Mouse (Mus musculus) midbrain, postnatal 0 days (tissue): ENCODE data around the gene Pbxip1. TPM values are rescaled to one million over a fixed set of nuclear protein-coding genes. Genes with fewer than 3 reads are reported as not detected.

Source experiments
- ATAC-seq: fragments of 200-750 bp; cut with Nextera tagmentation; 2 replicates; pipeline ENCODE4 v1.8.0; 2017; ENCODE audit warnings: moderate number of reproducible peaks, mild to moderate bottlenecking, moderate TSS enrichment, moderate library complexity; ENCODE audit not compliant: low FRiP score
- DNase-seq: peaks from one replicate; pipeline ENCODE4 v3.0.0-alpha.2; 2015; ENCODE audit warnings: low spot score
- H3K27ac ChIP-seq: fragments of 300-500 bp; sonication (generic); 2 replicates; pipeline ENCODE4 v1.5.1; 2014; ENCODE audit warnings: low read depth, mild to moderate bottlenecking, low read length, mixed read lengths
- H3K27me3 ChIP-seq: fragments of 300-500 bp; sonication (generic); 2 replicates; pipeline ENCODE4 v1.6.1; 2014; ENCODE audit warnings: low read length, control low read depth, mixed read lengths; ENCODE audit not compliant: insufficient read depth
- H3K36me3 ChIP-seq: fragments of 300-500 bp; sonication (generic); 2 replicates; pipeline ENCODE4 v1.6.1; 2014; ENCODE audit warnings: low read length, control low read depth, mixed read lengths; ENCODE audit not compliant: insufficient read depth
- H3K4me1 ChIP-seq: fragments of 300-500 bp; sonication (generic); 2 replicates; pipeline ENCODE4 v1.6.1; 2014; ENCODE audit warnings: mild to moderate bottlenecking, control low read depth, antibody characterized with exemption, low read length, mixed read lengths; ENCODE audit not compliant: insufficient read depth
- H3K4me2 ChIP-seq: fragments of 300-500 bp; sonication (generic); 2 replicates; pipeline ENCODE4 v1.6.1; 2014; ENCODE audit warnings: low read depth, mild to moderate bottlenecking, low read length, mixed read lengths; ENCODE audit not compliant: poor library complexity, severe bottlenecking
- H3K4me3 ChIP-seq: fragments of 300-500 bp; sonication (generic); 2 replicates; pipeline ENCODE4 v1.5.1; 2014; ENCODE audit warnings: low read depth, mild to moderate bottlenecking, low read length, moderate library complexity
- H3K9ac ChIP-seq: fragments of 300-500 bp; sonication (generic); replicated peaks from 2 replicates; pipeline ENCODE4 v1.6.1; 2014; ENCODE audit warnings: mild to moderate bottlenecking, low read length, moderate library complexity, mixed read lengths; ENCODE audit not compliant: poor library complexity, severe bottlenecking
- H3K9me3 ChIP-seq: fragments of 300-500 bp; sonication (generic); 2 replicates; pipeline ENCODE4 v1.6.1; 2016; ENCODE audit warnings: low read length, control low read depth
- CTCF ChIP-seq: IDR thresholded peaks from 2 replicates; pipeline ENCODE4 v1.5.1; 2016; ENCODE audit warnings: antibody characterized with exemption, mild to moderate bottlenecking
- WGBS: fragments of 180-500 bp; shearing (Covaris S2); extraction: QIAGEN DNeasy Blood & Tissue Kit; methylation state at CpG from one replicate; pipeline ENCODE4 v1.1.7; 2014; 5-methylcytosine and 5-hydroxymethylcytosine counted together
- polyA plus RNA-seq: library from polyadenylated mRNA; unstranded; fragments of >200 nt; fragmentation: Nextera tagmentation; extraction: Ambion mirVana; gene quantifications from 2 replicates; pipeline ENCODE4 v1.2.1, GENCODE M21; 2015
- total RNA-seq: library from RNA; depleted of rRNA; stranded (reverse); fragments of >200 nt; gene quantifications from 2 replicates; pipeline ENCODE4 v1.2.3, GENCODE M21; 2014; rRNA removed

Gene Pbxip1
- total and polyA plus RNA-seq, 2 experiments from 2014 or later: 18.5 to 21.8 TPM

DNA sequence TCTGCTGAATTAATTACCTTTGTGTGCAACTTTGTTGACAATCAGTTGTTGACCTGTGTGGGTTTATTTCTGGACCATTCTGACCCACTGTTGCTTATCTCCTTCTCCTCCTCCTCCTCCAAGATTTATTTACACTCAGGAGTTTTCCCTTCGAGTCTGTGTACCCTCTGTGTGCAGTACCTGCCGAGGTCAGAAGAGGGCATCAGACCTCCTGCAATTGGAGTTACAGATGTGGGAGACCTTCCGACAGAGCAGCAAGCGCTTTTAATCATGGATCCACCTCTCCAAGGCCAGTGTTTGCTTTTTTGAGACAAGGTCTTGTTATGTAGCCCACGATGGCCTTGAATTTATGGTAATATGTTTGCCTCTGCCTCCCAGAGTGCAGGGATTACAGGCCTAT is 58.1 kb downstream of the Pbxip1 start:
- Histone ChIP-seq H3K36me3 (no peaks in the 10 kb centered on the region), H3K4me2 (no peak overlapping the region), H3K4me1 (no peaks in the 10 kb centered on the region), H3K9me3 (no peaks in the 10 kb centered on the region), H3K9ac (no peak overlapping the region), H3K27me3 (no peaks in the 10 kb centered on the region; the same call in 1 of the 2 replicates), H3K4me3 (no peak overlapping the region), H3K27ac (no peak overlapping the region)
- no peak for DNase-seq
- WGBS: 86% methylated on average over 5 of the region's 5 CpGs
- TF ChIP-seq CTCF: peak; percentile 53
- no peak for ATAC-seq

- no peaks in the 10 kb centered on the region for H3K36me3 ChIP-seq
- H3K4me2 ChIP-seq: no peak overlapping the region
- 69% methylated on average over 3 of the region's 3 CpGs for WGBS
- H3K4me3 ChIP-seq: no peak overlapping the region
- H3K27ac ChIP-seq: no peak overlapping the region
- no peak overlapping the region for H3K9ac ChIP-seq
- H3K9me3 ChIP-seq: no peaks in the 10 kb centered on the region
- no peak for ATAC-seq
- DNase-seq: no peak
- no peak; the same call in 1 of the 2 replicates for TF ChIP-seq CTCF
- no peaks in the 10 kb centered on the region for H3K27me3 ChIP-seq
- H3K4me1 ChIP-seq: no peaks in the 10 kb centered on the region
Observed at GRCm38 (mm10) chr3:89496366-89496765, 59.9 kb downstream of the Pbxip1 start.

DNA sequence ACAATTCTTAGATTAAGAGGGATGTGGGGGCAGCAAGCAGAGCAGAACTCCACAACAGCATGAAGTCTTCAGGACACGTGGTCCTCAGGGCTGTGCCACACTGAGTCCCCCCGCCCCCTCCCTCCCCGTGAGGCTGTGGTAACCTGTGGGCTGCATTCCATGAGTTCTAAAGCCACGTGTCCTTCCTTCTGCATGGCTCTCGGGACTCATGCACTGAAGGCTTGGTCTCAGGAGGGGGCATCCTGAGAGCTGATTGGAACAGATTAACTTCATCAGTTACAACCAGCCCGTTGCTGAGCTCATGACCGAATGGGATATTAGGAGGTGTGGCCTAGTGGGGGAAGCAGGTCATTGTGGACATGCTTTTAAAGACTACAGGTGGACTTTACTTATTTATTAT is 63.2 kb downstream of the Pbxip1 start:
- DNase-seq (no peak), ATAC-seq (no peak)
- H3K27ac ChIP-seq: no peak overlapping the region
- no peak overlapping the region for H3K4me3 ChIP-seq
- no peaks in the 10 kb centered on the region for H3K9me3 ChIP-seq
- H3K27me3 ChIP-seq: no peaks in the 10 kb centered on the region
- no peaks in the 10 kb centered on the region for H3K4me1 ChIP-seq
- no peak for TF ChIP-seq CTCF
- H3K9ac ChIP-seq: no peak overlapping the region
- WGBS: 45% methylated on average over 7 of the region's 7 CpGs
- H3K36me3 ChIP-seq: no peaks in the 10 kb centered on the region
- no peak overlapping the region for H3K4me2 ChIP-seq

Other genes with a start within 250 kb of the Pbxip1 start
- 56.8 and 64.6 TPM in 2 replicates for gene Gba, start 233.8 kb upstream of the Pbxip1 start, total RNA-seq
- 46.1 and 48.3 TPM in 2 replicates for gene Gba, start 233.8 kb upstream of the Pbxip1 start, polyA plus RNA-seq
- 38.5 and 42.9 TPM in 2 replicates for gene Thbs3, start 221.5 kb upstream of the Pbxip1 start, total RNA-seq
- 39.0 and 47.6 TPM in 2 replicates for gene Thbs3, start 221.5 kb upstream of the Pbxip1 start, polyA plus RNA-seq
- 101 and 108 TPM in 2 replicates for gene Mtx1, start 209.6 kb upstream of the Pbxip1 start, total RNA-seq
- 176 and 189 TPM in 2 replicates for gene Mtx1, start 209.6 kb upstream of the Pbxip1 start, polyA plus RNA-seq
- gene Muc1, start 207.6 kb upstream of the Pbxip1 start, total RNA-seq: 2.8 and 3.8 TPM in 2 replicates
- 0.52 and 1.5 TPM in 2 replicates for gene Muc1, start 207.6 kb upstream of the Pbxip1 start, polyA plus RNA-seq
- 74.7 and 93.9 TPM in 2 replicates for gene Krtcap2, start 190.7 kb upstream of the Pbxip1 start, total RNA-seq
- 219 TPM in 2 replicates for gene Krtcap2, start 190.7 kb upstream of the Pbxip1 start, polyA plus RNA-seq
- gene Trim46, start 190.4 kb upstream of the Pbxip1 start, total RNA-seq: 112 and 124 TPM in 2 replicates
- 69.1 TPM in 2 replicates for gene Trim46, start 190.4 kb upstream of the Pbxip1 start, polyA plus RNA-seq
- 198 and 223 TPM in 2 replicates for gene Dpm3, start 177.3 kb upstream of the Pbxip1 start, total RNA-seq
- 69.4 and 81.1 TPM in 2 replicates for gene Dpm3, start 177.3 kb upstream of the Pbxip1 start, polyA plus RNA-seq
- gene Slc50a1, start 166.1 kb upstream of the Pbxip1 start, total RNA-seq: 22.8 and 32.0 TPM in 2 replicates
- gene Slc50a1, start 166.1 kb upstream of the Pbxip1 start, polyA plus RNA-seq: 42.4 and 48.7 TPM in 2 replicates
- gene Efna1, start 155.6 kb upstream of the Pbxip1 start, total RNA-seq: 6.6 and 7.1 TPM in 2 replicates
- 8.9 and 9.4 TPM in 2 replicates for gene Efna1, start 155.6 kb upstream of the Pbxip1 start, polyA plus RNA-seq
- 93.5 and 115 TPM in 2 replicates for gene Efna3, start 113.7 kb upstream of the Pbxip1 start, total RNA-seq
- 52.3 and 58.4 TPM in 2 replicates for gene Efna3, start 113.7 kb upstream of the Pbxip1 start, polyA plus RNA-seq
- 3.0 and 7.9 TPM in 2 replicates for gene Efna4, start 98.7 kb upstream of the Pbxip1 start, total RNA-seq
- 2.5 and 3.5 TPM in 2 replicates for gene Efna4, start 98.7 kb upstream of the Pbxip1 start, polyA plus RNA-seq
- 63.4 and 88.8 TPM in 2 replicates for gene Adam15, start 86.7 kb upstream of the Pbxip1 start, total RNA-seq
- 73.6 and 79.4 TPM in 2 replicates for gene Adam15, start 86.7 kb upstream of the Pbxip1 start, polyA plus RNA-seq
- gene Dcst2, start 74.7 kb upstream of the Pbxip1 start, total RNA-seq: not detected in 2 replicates
- gene Dcst2, start 74.7 kb upstream of the Pbxip1 start, polyA plus RNA-seq: 0.31 and 0.51 TPM in 2 replicates
- gene Dcst1, start 71.5 kb upstream of the Pbxip1 start, total RNA-seq: 0.05 TPM in 1 of 2 replicates, not detected in the other
- 1.1 TPM in 2 replicates for gene Dcst1, start 71.5 kb upstream of the Pbxip1 start, polyA plus RNA-seq
- 2.2 and 4.4 TPM in 2 replicates for gene Zbtb7b, start 41.9 kb upstream of the Pbxip1 start, total RNA-seq
- 0.53 and 0.88 TPM in 2 replicates for gene Zbtb7b, start 41.9 kb upstream of the Pbxip1 start, polyA plus RNA-seq
- 1.8 and 2.3 TPM in 2 replicates for gene Lenep, start 33.9 kb upstream of the Pbxip1 start, total RNA-seq
- gene Lenep, start 33.9 kb upstream of the Pbxip1 start, polyA plus RNA-seq: 0.27 TPM in 1 of 2 replicates, not detected in the other
- 32.0 and 34.1 TPM in 2 replicates for gene Flad1, start 24.8 kb upstream of the Pbxip1 start, total RNA-seq
- gene Flad1, start 24.8 kb upstream of the Pbxip1 start, polyA plus RNA-seq: 26.0 and 29.3 TPM in 2 replicates
- gene Cks1b, start 18.3 kb upstream of the Pbxip1 start, total RNA-seq: 22.4 and 29.2 TPM in 2 replicates
- gene Cks1b, start 18.3 kb upstream of the Pbxip1 start, polyA plus RNA-seq: 68.6 and 69.6 TPM in 2 replicates
- gene Shc1, start 18.3 kb upstream of the Pbxip1 start, total RNA-seq: 21.7 and 24.9 TPM in 2 replicates
- gene Shc1, start 18.3 kb upstream of the Pbxip1 start, polyA plus RNA-seq: 11.0 and 12.7 TPM in 2 replicates
- gene Pygo2, start 6.5 kb upstream of the Pbxip1 start, total RNA-seq: 77.8 and 91.3 TPM in 2 replicates
- 38.5 and 40.4 TPM in 2 replicates for gene Pygo2, start 6.5 kb upstream of the Pbxip1 start, polyA plus RNA-seq
- gene Pmvk, start 17.8 kb downstream of the Pbxip1 start, total RNA-seq: 90.8 and 121 TPM in 2 replicates
- 124 and 135 TPM in 2 replicates for gene Pmvk, start 17.8 kb downstream of the Pbxip1 start, polyA plus RNA-seq
- 21.4 and 23.3 TPM in 2 replicates for gene Kcnn3, start 83.5 kb downstream of the Pbxip1 start, total RNA-seq
- gene Kcnn3, start 83.5 kb downstream of the Pbxip1 start, polyA plus RNA-seq: 5.9 and 7.3 TPM in 2 replicates